Mouse (Mus musculus) C2C12 (cell line): ENCODE measurements around the gene Abhd2.

ENCODE experiments used
- CTCF ChIP-seq: IDR thresholded peaks from one replicate; pipeline ENCODE4 v1.5.1; 2011; ENCODE audit not compliant: control insufficient read depth, insufficient read depth, insufficient read length
- USF1 ChIP-seq: IDR thresholded peaks from one replicate; pipeline ENCODE4 v1.6.1; 2011; ENCODE audit warnings: low read depth, mild to moderate bottlenecking, control low read depth, moderate library complexity

DNA sequence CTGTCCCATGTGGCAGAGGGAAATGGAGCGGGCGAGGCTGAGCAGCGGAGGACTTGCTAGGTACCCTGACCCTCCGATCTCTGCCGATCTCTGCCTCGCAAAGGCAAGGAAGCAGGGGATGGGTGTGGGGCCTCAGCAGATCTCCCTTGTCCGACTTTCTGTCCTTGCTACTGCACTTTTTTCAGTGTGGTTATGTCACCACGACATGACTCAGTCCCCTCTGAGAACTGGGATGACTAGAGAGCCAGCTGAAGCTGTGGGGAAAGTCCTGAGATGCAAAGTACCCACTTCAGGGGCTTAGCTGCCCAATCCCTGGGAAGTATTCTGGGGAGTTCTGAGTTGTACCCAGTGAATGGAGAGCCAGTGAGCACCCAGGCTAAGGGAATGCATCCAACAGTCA is 114.1 kb downstream of the Abhd2 start:
- TF ChIP-seq USF1 (no peak), CTCF (no peak)
